Mouse (Mus musculus): ENCODE measurements around the gene Rnf217.

Gene Rnf217

DNA sequence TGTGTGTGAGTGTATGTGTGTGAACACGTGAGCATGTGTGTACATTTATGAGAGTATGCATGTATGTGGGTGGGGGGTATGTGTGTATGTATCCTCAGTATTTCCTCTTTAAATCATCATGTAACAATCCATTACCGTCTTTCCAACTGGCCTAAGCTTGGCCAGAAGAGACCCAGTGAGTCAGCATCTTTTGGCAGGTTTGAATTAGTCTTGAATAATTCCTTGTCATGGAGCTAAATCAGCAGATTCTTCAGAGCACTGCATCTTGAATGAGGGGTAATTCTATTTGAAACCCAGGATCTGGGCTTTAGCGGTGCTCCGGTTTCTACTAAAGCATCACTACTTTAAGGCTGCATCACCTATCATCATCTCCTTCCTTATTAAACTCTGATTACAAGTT, 55.7 kb downstream of the Rnf217 start:
- peak; percentile 35 for DNase-seq (ENCODE audit: low spot score)

DNA sequence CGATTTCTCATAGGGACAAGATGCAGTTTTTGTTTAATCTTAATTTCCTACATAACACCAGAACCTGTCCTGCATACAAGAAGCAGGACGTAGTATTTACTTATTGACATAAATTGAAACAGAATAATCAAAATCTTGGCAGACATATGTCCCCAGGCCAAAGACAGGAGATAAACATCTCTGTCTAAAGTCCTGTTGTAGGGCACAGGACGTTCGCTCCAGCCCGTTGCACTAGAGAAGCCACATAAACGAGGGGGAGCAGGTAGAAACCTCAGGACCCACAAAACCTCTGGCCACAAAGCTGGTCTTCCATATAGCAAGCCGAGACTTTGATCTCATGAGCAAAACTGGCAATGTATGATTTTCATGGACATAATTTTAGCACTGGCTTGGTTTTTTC, 57.1 kb downstream of the Rnf217 start:
- DNase-seq (ENCODE audit: low spot score): no peak

DNA sequence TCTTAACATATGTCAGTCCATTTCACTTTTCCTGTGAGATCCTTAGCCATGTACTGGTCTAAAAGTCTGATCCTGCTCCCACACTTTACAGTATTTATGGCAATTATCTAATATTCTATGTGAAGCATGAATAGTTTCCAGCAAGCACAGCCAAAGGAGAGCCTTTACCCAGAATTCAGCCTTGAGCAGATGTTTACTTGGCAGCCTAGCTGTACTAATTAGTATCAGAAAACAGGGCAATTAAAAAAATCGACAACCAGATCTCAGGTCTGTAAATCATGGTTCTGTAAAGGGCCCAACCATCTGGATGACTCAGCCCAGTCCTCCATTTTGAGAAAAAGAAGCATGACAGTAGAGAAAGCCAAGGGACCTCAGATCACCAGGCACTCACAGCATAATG, 57.6 kb downstream of the Rnf217 start:
- peak; percentile 74 for DNase-seq (ENCODE audit: low spot score)

DNA sequence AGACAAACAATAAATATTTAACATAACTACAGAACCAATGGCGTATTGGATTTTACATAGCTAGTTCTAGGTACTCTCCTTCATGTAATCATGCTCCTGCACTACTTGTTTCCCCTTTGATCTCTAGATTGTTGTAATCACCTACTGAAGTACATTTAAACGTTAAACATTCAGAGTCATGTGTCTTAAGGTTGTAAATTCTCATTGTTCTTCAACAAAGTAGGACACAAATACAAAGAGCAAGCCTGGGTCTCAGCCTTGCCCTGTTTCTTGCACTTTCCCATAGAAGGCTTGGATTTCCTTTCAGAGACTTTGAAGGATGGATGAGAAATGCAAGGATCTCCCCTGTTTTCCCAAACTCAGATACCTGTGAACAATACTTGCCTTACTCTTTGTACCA, 61.8 kb downstream of the Rnf217 start:
- DNase-seq (ENCODE audit: low spot score): no peak

- no peak for DNase-seq (ENCODE audit: low spot score)
These were observed 64.6 kb downstream of the Rnf217 start for GRCm38 (mm10) chr10:31544149-31544942.

DNA sequence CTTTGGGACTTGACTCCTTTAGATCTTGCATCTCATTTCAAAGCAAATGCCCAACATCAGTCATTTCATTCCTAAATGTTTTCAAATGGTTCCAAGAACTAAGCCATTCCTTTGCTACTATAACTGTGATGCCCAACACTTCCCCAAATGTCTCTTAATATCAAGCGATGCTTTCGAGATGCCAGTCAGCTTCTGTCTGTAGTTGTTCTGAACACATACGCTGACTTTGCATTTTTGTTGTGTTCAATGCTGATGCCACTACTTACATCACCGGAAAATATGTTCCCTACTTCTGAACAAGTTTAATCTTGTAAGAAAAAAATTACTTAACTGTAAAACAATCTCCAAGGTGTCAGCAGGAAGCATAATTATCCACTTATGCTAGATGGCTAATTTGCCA, 68.5 kb downstream of the Rnf217 start:
- DNase-seq (ENCODE audit: low spot score): no peak

DNA sequence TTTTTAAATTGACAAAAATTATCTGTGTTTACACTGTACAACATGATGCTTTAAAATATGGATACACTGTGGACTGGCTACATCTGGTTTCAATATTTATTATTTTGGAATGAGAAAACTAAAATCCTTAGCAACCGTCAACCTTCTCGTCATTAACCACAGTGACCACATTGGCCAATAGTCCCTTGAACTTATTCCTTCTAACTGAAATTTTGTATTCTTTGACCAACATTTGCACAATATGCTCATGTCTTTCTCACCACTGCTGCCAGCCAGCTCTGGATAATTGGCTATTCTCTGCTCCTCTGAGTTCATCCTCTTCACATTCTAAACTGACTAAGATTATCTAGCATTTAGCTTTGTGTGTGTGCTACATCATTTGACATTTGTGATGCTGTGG, 69.6 kb downstream of the Rnf217 start:
- DNase-seq (ENCODE audit: low spot score): no peak

- no peak for DNase-seq (ENCODE audit: low spot score)
These were observed 70.3 kb downstream of the Rnf217 start for GRCm38 (mm10) chr10:31538721-31539120.

DNA sequence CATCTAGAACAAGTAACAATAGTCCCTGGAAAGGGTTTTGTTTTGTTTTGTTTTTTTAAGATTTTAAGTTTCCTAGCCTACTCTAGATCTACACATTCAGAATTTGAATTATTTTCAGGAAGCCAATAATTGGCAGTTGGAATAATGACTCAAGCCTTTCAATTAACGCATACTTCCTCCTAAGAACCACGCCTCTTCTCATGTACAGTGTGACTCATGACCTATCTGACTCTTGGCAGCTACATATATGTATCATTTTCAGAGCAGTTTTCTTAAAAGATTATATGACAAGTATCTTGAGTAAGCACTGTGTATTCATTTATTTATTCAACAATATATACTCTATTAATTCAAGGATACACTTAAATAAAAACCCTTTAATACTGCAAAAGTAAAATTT, 70.7 kb downstream of the Rnf217 start:
- DNase-seq (ENCODE audit: low spot score): no peak

GRCm38 (mm10) chr10:31537213-31537612, 71.8 kb downstream of the Rnf217 start:
- DNase-seq (ENCODE audit: low spot score): no peak

DNA sequence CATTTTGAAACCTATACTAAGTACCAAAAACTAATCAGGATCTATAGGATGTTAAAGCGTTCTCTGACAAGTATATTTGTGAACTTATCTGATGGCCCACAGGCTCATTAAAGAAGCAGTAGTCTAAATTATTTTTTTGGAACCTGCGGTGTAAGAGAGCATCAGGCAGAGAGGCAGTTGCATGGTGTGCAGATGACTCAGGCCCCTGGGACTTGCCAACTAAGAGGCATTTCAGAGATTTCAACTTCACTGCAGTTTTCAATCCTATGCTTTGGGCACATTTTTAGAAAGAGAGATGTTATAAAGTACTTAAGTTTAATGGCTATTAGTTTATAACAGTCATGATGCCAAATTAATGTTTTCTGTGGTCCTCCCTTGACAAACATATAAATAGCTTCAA, 73.9 kb downstream of the Rnf217 start:
- DNase-seq (ENCODE audit: low spot score): peak; percentile 35

- DNase-seq (ENCODE audit: low spot score): no peak
These were observed 75.6 kb downstream of the Rnf217 start for GRCm38 (mm10) chr10:31533270-31533826.

DNA sequence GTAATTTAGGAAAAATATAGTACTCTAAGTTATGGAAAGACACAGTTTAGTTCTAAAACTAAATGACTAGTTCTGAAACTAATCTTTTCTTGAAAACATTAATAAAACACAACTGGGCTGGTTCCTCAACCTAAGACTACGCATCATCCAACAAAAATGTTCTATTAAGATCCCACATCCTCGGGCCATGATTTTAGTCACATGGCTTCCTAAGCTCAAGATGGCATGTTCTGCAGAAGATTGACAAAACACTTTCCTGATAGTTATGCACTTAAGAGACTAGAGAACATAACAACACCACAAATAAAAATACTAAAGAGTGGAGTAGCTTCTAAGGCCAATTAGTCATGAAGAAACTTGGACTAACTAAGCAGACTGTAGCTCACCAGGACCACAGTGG, 76.2 kb downstream of the Rnf217 start:
- DNase-seq (ENCODE audit: low spot score): no peak

GRCm38 (mm10) chr10:31528297-31528984, 80.5 kb downstream of the Rnf217 start:
- no peak for DNase-seq (ENCODE audit: low spot score)

DNA sequence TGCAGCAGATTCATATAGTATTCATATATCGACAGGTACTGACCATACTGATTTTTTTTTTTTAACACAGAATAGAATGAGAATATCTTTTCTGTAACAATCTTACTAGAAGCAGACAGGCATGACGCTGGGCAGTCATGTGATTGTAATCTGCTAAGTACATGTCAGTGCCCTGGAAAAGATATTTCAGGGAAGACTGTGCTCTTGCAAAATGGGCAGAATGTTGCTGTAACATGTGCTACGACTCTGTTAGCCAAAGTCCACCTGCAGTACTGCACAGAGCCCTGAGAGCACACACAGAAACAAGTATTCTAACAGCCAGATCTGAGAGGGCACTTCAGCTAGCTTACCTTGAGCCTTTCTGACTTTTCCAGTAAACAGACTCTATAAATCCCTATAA, 83.3 kb downstream of the Rnf217 start:
- no peak for DNase-seq (ENCODE audit: low spot score)

DNA sequence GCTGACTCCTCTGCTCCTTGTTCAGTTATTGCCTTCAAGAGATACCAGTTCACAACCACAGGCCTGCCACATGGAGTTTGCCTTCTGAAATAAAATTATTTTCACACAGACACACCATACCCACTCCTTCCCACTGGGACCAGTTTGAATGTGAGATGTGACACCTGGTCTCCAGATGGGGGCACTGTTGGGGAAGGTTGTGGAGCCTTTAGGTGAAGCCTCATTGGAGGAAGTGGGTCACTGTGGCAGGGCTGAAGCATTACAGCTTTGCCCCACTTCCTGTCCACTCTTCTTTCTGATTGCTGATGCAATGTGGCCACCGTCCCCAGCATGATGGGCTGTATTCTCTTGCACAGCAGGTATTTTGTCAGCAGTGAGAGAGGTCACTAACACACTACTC, 89.6 kb downstream of the Rnf217 start:
- peak; percentile 33 for DNase-seq (ENCODE audit: low spot score)

DNA sequence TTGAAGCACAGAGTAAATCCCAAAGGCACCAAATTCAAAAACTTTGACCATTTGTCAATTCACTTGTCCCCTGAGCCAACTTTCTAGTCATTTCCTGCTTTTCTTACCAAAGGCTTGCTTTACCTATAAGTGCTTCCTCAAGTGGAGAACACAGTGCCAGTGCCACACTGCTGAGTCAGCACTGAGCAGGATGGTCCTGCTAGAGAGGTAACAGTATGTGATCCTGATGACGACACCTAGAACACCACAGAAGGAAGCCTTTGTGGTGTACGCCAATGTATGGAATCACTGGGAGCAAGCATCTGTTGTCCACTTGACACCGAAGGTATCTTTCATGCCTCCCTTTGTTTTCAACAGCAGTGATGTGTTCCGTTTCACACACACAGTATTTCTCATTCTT, 90.8 kb downstream of the Rnf217 start:
- no peak for DNase-seq (ENCODE audit: low spot score)

GRCm38 (mm10) chr10:31517192-31517591, 91.8 kb downstream of the Rnf217 start:
- no peak for DNase-seq (ENCODE audit: low spot score)

DNA sequence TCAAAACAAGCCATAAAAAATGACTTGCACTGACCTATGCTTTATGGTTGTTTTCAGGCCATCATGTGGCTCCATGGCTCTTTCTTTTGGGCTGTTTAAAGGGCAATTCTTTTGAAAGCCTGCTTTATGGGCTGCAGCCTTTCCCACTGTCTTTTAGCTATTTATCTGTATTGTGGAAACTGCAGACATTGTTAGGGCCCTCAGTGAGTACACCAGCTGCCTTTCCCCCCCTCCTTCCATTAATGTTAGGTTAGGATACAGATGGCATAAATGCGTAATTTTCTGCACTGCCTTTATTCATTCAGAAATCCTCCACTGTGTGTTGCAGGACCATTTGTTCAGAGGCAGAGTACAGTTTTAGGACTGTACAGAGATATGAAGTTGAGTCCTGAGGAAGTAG, 93.1 kb downstream of the Rnf217 start:
- DNase-seq (ENCODE audit: low spot score): no peak

DNA sequence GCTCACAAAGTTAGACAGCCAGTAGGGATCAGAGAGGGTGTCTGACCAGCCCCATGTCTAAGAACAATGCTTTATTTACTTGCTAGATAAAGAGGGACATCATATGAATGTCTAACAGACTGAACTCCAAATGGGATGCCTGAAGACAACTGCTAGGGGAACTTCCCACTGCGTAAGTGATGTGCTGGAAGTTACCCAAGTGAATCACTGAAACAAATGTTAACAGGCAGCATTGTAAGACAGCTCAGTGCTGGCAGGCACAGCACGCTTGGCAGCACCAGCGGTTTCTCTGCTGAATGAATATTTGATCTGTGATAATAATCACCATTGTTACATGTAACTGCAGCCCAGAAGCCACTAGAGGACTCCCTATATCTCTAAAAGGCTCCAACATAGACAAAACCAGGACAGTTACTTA, 104.8 kb downstream of the Rnf217 start:
- peak; percentile 44 for DNase-seq (ENCODE audit: low spot score)

- DNase-seq (ENCODE audit: low spot score): no peak
These were observed 105.3 kb downstream of the Rnf217 start for GRCm38 (mm10) chr10:31503542-31504133.

- peak; percentile 58 for DNase-seq (ENCODE audit: low spot score)
These were observed 107.3 kb downstream of the Rnf217 start for GRCm38 (mm10) chr10:31501644-31502043.

- no peak for DNase-seq (ENCODE audit: low spot score)
These were observed 112.1 kb downstream of the Rnf217 start for GRCm38 (mm10) chr10:31496931-31497330.
